Mouse (Mus musculus) hindbrain, embryonic 15.5 days (tissue): ENCODE results near the gene Birc5. TPM values are rescaled to one million over a fixed set of nuclear protein-coding genes. Genes with fewer than 3 reads are reported as not detected.
A peak's percentile ranks its signal among the peaks of the same experiment; 100 is the strongest.

Experiments
- ATAC-seq: fragments of 200-750 bp; cut with Nextera tagmentation; 2 replicates; pipeline ENCODE4 v1.8.0; 2017; ENCODE audit warnings: low read depth, moderate number of reproducible peaks, moderate TSS enrichment; ENCODE audit not compliant: low FRiP score
- H3K27ac ChIP-seq: fragments of 300-500 bp; sonication (generic); replicated peaks from 2 replicates; pipeline ENCODE4 v1.5.1; 2015; ENCODE audit warnings: mild to moderate bottlenecking, inconsistent platforms
- H3K27me3 ChIP-seq: fragments of 300-500 bp; sonication (generic); 2 replicates; pipeline ENCODE4 v1.6.1; 2015; ENCODE audit warnings: control low read depth, inconsistent platforms
- H3K36me3 ChIP-seq: fragments of 300-500 bp; sonication (generic); 2 replicates; pipeline ENCODE4 v1.6.1; 2015; ENCODE audit warnings: control low read depth, inconsistent platforms
- H3K4me1 ChIP-seq: fragments of 300-500 bp; sonication (generic); replicated peaks from 2 replicates; pipeline ENCODE4 v1.6.1; 2015; ENCODE audit warnings: control low read depth, inconsistent platforms
- H3K4me2 ChIP-seq: fragments of 300-500 bp; sonication (generic); 2 replicates; pipeline ENCODE4 v1.6.1; 2015; ENCODE audit warnings: moderate library complexity, mild to moderate bottlenecking, inconsistent platforms
- H3K4me3 ChIP-seq: fragments of 300-500 bp; sonication (generic); 2 replicates; pipeline ENCODE4 v1.5.1; 2015; ENCODE audit warnings: mild to moderate bottlenecking, inconsistent platforms
- H3K9ac ChIP-seq: fragments of 300-500 bp; sonication (generic); 2 replicates; pipeline ENCODE4 v1.6.1; 2015; ENCODE audit warnings: inconsistent platforms
- H3K9me3 ChIP-seq: fragments of 300-500 bp; sonication (generic); 2 replicates; pipeline ENCODE4 v1.6.1; 2016; ENCODE audit warnings: control low read depth, inconsistent platforms
- WGBS: fragments of 180-500 bp; shearing (Covaris S2); methylation state at CpG from one replicate; pipeline ENCODE4 v1.1.7; 2015; 5-methylcytosine and 5-hydroxymethylcytosine counted together
- polyA plus RNA-seq: library from polyadenylated mRNA; unstranded; fragments of >200 nt; fragmentation: Nextera tagmentation; extraction: Ambion mirVana; gene quantifications from 2 replicates; pipeline ENCODE4 v1.2.1, GENCODE M21; 2015

The Birc5 gene
- polyA plus RNA-seq, 1 experiment from 2014 or later: 41.6 TPM

- H3K36me3 ChIP-seq: no peaks in the 10 kb centered on the region
- no peak overlapping the region for H3K4me3 ChIP-seq
- no peak overlapping the region for H3K4me2 ChIP-seq
- no peak for ATAC-seq
- 75% methylated on average over 2 of the region's 2 CpGs for WGBS
- no peak overlapping the region for H3K27ac ChIP-seq
- peaks cover 19% of the 10 kb centered on the region for H3K4me1 ChIP-seq
- peaks cover 19% of the 10 kb centered on the region for H3K27me3 ChIP-seq
- H3K9me3 ChIP-seq: no peaks in the 10 kb centered on the region
- H3K9ac ChIP-seq: no peak overlapping the region
These were observed 15.8 kb downstream of the Birc5 start for GRCm38 (mm10) chr11:117864805-117865204.

GRCm38 (mm10) chr11:117865988-117866387, 16.9 kb downstream of the Birc5 start:
- H3K27me3 ChIP-seq: peaks cover 8% of the 10 kb centered on the region
- no peak overlapping the region for H3K4me2 ChIP-seq
- WGBS: 15% methylated on average over 6 of the region's 6 CpGs
- H3K27ac ChIP-seq: peak overlapping the region; percentile 44; the same call in 1 of the 2 replicates
- H3K4me3 ChIP-seq: no peak overlapping the region
- H3K9ac ChIP-seq: no peak overlapping the region
- no peaks in the 10 kb centered on the region for H3K36me3 ChIP-seq
- peaks cover 20% of the 10 kb centered on the region for H3K4me1 ChIP-seq
- no peaks in the 10 kb centered on the region for H3K9me3 ChIP-seq
- ATAC-seq: peak; percentile 60; the same call in 1 of the 2 replicates

GRCm38 (mm10) chr11:117870688-117871365, 21.8 kb downstream of the Birc5 start:
- Histone ChIP-seq H3K36me3 (no peaks in the 10 kb centered on the region), H3K4me3 (no peak overlapping the region), H3K4me1 (peaks cover 29% of the 10 kb centered on the region), H3K27me3 (no peaks in the 10 kb centered on the region), H3K4me2 (no peak overlapping the region), H3K9ac (0 out of 2 replicates have a peak overlapping the region, but pooled peaks have one; percentile 30), H3K9me3 (no peaks in the 10 kb centered on the region), H3K27ac (no peak overlapping the region)
- WGBS: 35% methylated on average over 12 of the region's 12 CpGs
- 0 out of 2 replicates have a peak, but pooled peaks have one; percentile 16 for ATAC-seq

- 72% methylated on average over 5 of the region's 5 CpGs for WGBS
- Histone ChIP-seq H3K4me3 (no peak overlapping the region), H3K9me3 (no peaks in the 10 kb centered on the region), H3K4me1 (peaks cover 23% of the 10 kb centered on the region), H3K27ac (no peak overlapping the region), H3K27me3 (no peaks in the 10 kb centered on the region), H3K4me2 (no peak overlapping the region), H3K36me3 (no peaks in the 10 kb centered on the region), H3K9ac (no peak overlapping the region)
- no peak for ATAC-seq
These were observed 22.3 kb downstream of the Birc5 start for GRCm38 (mm10) chr11:117871376-117871775.

- Histone ChIP-seq H3K27me3 (no peaks in the 10 kb centered on the region), H3K9me3 (no peaks in the 10 kb centered on the region), H3K4me2 (peak overlapping the region; percentile 98; the same call in 1 of the 2 replicates), H3K27ac (no peak overlapping the region), H3K36me3 (no peaks in the 10 kb centered on the region), H3K4me1 (peaks cover 21% of the 10 kb centered on the region), H3K9ac (0 out of 2 replicates have a peak overlapping the region, but pooled peaks have one; percentile 84), H3K4me3 (peak overlapping the region; percentile 88; the same call in 1 of the 2 replicates)
- no peak for ATAC-seq
- 63% methylated on average over 12 of the region's 12 CpGs for WGBS
These were observed 23.0 kb downstream of the Birc5 start for GRCm38 (mm10) chr11:117871911-117872584.

- Histone ChIP-seq H3K4me3 (peak within 1 kb of the TSS; percentile 88), H3K36me3 (no peaks in the 10 kb centered on the region), H3K4me2 (peak within 1 kb of the TSS; percentile 98), H3K27me3 (no peaks in the 10 kb centered on the region), H3K9ac (peak within 1 kb of the TSS; percentile 84), H3K4me1 (peaks cover 24% of the 10 kb centered on the region), H3K27ac (peak within 1 kb of the TSS; percentile 55), H3K9me3 (no peaks in the 10 kb centered on the region)
- 2% methylated on average over 51 of the region's 51 CpGs for WGBS
- peak; percentile 82 for ATAC-seq
These were observed 24.0 kb downstream of the Birc5 start, which contains the start of gene Tha1 for GRCm38 (mm10) chr11:117872861-117873608. Tha1 (minus strand) TSS chr11:117873481.

- Histone ChIP-seq H3K4me1 (peaks cover 35% of the 10 kb centered on the region), H3K27ac (no peak overlapping the region), H3K27me3 (no peaks in the 10 kb centered on the region), H3K9ac (no peak overlapping the region), H3K4me2 (no peak overlapping the region), H3K36me3 (no peaks in the 10 kb centered on the region), H3K4me3 (no peak overlapping the region), H3K9me3 (no peaks in the 10 kb centered on the region)
- ATAC-seq: no peak
- 58% methylated on average over 4 of the region's 4 CpGs for WGBS
These were observed 25.4 kb downstream of the Birc5 start for GRCm38 (mm10) chr11:117874419-117874818.

- H3K4me1 ChIP-seq: peaks cover 30% of the 10 kb centered on the region
- H3K9me3 ChIP-seq: no peaks in the 10 kb centered on the region
- H3K4me3 ChIP-seq: no peak overlapping the region
- no peaks in the 10 kb centered on the region for H3K27me3 ChIP-seq
- no peaks in the 10 kb centered on the region for H3K36me3 ChIP-seq
- WGBS: 22% methylated on average over 6 of the region's 6 CpGs
- no peak overlapping the region for H3K9ac ChIP-seq
- ATAC-seq: no peak
- no peak overlapping the region for H3K4me2 ChIP-seq
- no peak overlapping the region for H3K27ac ChIP-seq
These were observed 26.6 kb downstream of the Birc5 start for GRCm38 (mm10) chr11:117875681-117876080.

GRCm38 (mm10) chr11:117877917-117878745, 29.1 kb downstream of the Birc5 start:
- Histone ChIP-seq H3K27ac (peak overlapping the region; percentile 67), H3K9ac (peak overlapping the region; percentile 27; the same call in 1 of the 2 replicates), H3K4me2 (peak overlapping the region; percentile 41), H3K36me3 (no peaks in the 10 kb centered on the region), H3K9me3 (no peaks in the 10 kb centered on the region), H3K4me3 (no peak overlapping the region), H3K27me3 (no peaks in the 10 kb centered on the region), H3K4me1 (peaks cover 34% of the 10 kb centered on the region)
- 25% methylated on average over 13 of the region's 13 CpGs for WGBS
- ATAC-seq: peak; percentile 68

- Histone ChIP-seq H3K9me3 (no peaks in the 10 kb centered on the region), H3K9ac (no peak overlapping the region), H3K27ac (peak overlapping the region; percentile 67), H3K4me2 (peak overlapping the region; percentile 41), H3K4me3 (no peak overlapping the region), H3K27me3 (no peaks in the 10 kb centered on the region), H3K4me1 (peaks cover 29% of the 10 kb centered on the region), H3K36me3 (no peaks in the 10 kb centered on the region)
- WGBS: 21% methylated on average over 8 of the region's 8 CpGs
- ATAC-seq: 0 out of 2 replicates have a peak, but pooled peaks have one; percentile 1
These were observed 29.8 kb downstream of the Birc5 start for GRCm38 (mm10) chr11:117878892-117879291.

- ATAC-seq: no peak
- H3K4me2 ChIP-seq: no peak overlapping the region
- H3K9ac ChIP-seq: no peak overlapping the region
These were observed 30.6 kb downstream of the Birc5 start for GRCm38 (mm10) chr11:117879676-117880075.

More at GRCm38 (mm10) chr11:117879676-117880075, 30.6 kb downstream of the Birc5 start:
- Histone ChIP-seq H3K27me3 (no peaks in the 10 kb centered on the region), H3K36me3 (no peaks in the 10 kb centered on the region), H3K4me1 (peaks cover 29% of the 10 kb centered on the region), H3K27ac (0 out of 2 replicates have a peak overlapping the region, but pooled peaks have one; percentile 5), H3K4me3 (no peak overlapping the region), H3K9me3 (no peaks in the 10 kb centered on the region)
- 74% methylated on average over 6 of the region's 6 CpGs for WGBS
